Mouse (Mus musculus) olfactory bulb, adult 2 months (tissue): ENCODE data around the gene Lactb.

Experiments used
- CTCF ChIP-seq: fragments of 200-500 bp; IDR thresholded peaks from 2 replicates; pipeline ENCODE4 v1.5.1; 2012; ENCODE audit warnings: low read depth, mild to moderate bottlenecking, low read length, moderate library complexity; ENCODE audit not compliant: insufficient read depth
- POLR2A ChIP-seq: fragments of 200-500 bp; IDR thresholded peaks from 2 replicates; pipeline ENCODE4 v1.6.1; 2012; ENCODE audit warnings: mild to moderate bottlenecking, low read depth, low read length, moderate library complexity; ENCODE audit not compliant: insufficient read depth

- TF ChIP-seq CTCF (no peak), POLR2A (peak; percentile 48)
Measured at GRCm38 (mm10) chr9:66945647-66946641, 29.3 kb downstream of the Lactb start, which contains the start of gene Rps27l.
